Mouse (Mus musculus) heart, adult 9 months (tissue): ENCODE results near the gene Dusp1.

ENCODE experiments used
- DNase-seq, 2 experiments: peaks; one replicate each; pipeline ENCODE4 v3.0.0; 2022; ENCODE audit warnings: low spot score in 2 of 2

Gene Dusp1

DNA sequence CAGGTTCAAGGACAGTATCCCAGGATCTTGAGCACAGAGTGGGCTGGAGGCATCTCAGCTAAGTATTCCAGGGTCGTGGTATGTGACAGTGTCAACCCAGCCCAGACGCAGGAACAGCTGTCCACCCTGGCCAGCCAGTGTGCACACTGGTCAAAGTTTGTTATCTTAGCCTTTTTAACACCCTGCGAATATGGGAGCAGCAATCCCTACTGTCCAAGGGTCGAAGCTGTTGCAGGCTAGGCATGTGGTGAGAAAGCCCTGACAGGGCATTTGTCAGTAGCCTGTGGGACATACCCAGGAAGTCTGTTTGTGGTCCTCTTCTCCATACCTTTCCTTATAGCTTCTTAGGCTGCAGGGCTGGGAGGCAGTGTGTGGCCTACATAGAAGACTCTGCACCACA, 22.1 kb upstream of the Dusp1 start:
- peak in 1 of 2 experiments; percentile 60 for DNase-seq

- DNase-seq: peak; percentile 43 to 60
Observed at GRCm38 (mm10) chr17:26583606-26584005, 21.7 kb upstream of the Dusp1 start.

GRCm38 (mm10) chr17:26583056-26583455, 21.1 kb upstream of the Dusp1 start:
- DNase-seq: no peak

- DNase-seq: peak; percentile 74 to 82
Observed at GRCm38 (mm10) chr17:26582297-26582696, 20.4 kb upstream of the Dusp1 start.

GRCm38 (mm10) chr17:26580873-26581401, 19.0 kb upstream of the Dusp1 start:
- DNase-seq: no peak

DNA sequence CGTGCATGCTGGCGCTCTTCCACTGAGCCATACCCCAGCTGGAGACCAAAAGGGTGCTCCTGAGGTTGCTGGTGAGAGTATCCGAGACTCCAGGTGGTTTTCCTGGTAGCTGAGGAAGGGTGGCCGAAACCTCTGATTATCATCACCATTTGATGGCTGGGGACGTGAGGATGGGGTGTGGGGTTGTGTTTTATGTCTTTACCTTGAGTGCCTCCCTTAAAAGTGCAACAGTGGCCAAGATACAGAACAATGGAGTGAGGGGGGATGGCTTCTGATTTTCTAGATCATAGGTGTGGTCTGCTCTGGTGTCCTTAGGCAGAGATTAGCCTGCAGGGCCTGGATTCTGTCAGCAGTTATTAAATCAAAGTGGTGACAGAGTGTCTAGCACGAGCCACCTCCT, 17.5 kb upstream of the Dusp1 start:
- peak in 1 of 2 experiments; percentile 60 for DNase-seq

DNA sequence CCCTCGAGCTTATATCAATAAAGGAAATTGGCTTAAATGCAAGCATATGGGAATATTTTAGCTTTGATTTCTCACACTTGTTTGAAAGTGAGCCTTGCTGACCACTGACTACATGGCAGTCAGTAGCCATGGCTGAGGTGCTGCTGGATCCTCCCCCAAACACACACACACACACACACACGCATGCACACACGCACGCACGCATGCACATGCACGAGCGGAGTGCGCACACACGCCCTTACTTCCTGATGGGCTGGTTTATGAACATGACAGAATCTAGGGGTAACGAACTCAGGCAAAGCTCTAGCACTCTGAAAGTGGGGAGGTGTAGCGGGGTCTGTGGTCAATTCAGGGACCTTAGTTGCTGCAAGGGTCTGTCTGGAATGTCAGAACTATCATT, 16.8 kb upstream of the Dusp1 start:
- no peak for DNase-seq

GRCm38 (mm10) chr17:26578162-26578561, 16.2 kb upstream of the Dusp1 start:
- DNase-seq: no peak

DNA sequence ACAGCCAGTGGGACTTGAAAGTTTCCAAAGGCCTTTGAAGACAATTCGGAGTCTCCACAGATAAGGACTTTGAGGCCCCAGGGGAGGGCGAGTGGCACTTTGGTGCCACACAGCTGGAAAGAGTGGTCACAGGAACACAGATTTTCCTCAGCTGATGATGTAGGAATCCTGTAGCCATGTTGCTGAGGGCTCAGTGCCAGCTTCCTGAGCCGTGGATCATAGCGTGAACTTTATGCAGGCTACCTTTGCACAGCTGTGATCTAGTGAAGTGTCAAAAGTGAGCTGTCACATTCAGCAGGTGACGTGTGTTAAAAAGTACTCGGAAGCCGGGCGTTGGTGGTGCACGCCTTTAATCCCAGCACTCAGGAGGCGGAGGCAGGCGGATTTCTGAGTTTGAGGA, 15.4 kb upstream of the Dusp1 start:
- no peak for DNase-seq

GRCm38 (mm10) chr17:26576833-26577232, 14.9 kb upstream of the Dusp1 start:
- DNase-seq: peak; percentile 82 to 86

DNA sequence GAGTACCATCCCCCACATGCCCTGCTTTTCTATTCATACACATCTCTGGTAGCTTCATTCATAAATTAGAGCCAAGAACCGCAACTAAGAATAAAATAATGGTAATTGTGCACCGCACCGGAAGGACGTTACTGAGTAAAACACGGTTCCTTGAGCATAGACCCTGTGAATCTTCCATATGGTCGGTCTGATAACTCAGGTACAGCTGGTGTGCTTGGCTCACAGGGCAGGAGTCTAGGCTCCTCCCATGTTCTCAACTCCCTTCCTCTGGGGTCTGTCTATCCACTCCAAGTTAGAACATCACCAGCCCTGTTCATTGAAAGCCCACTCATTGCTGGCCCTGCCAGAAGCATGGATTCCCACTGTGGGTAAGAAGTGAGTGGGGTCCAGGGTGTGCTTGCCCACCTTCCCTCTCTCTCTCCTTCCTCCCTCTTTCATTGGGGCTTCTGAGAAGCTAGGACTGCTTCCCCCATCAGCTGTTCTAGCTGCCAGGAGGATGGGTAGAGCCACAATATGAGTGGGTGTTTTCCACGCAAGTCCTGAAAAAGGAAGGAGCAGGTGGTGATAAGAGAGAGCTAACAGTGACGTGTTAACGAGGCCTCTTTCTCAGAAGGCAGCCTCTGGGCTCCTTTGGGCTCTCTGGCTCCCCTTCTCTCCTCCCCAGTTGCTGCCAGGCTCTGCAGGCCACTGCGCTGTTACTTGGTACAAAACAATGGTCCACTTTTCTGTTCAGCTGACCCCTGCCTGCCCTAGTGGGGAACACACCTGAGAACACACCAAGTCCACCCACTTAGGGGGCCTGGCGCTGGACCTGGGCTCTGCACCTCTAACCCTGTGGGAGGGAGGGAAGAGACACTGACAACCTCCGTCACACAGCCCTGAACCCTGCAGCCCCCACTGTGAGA, 14.1 kb upstream of the Dusp1 start:
- no peak for DNase-seq

- DNase-seq: no peak
Observed at GRCm38 (mm10) chr17:26574701-26575100, 12.8 kb upstream of the Dusp1 start.

GRCm38 (mm10) chr17:26574118-26574517, 12.2 kb upstream of the Dusp1 start:
- peak; percentile 70 for DNase-seq

GRCm38 (mm10) chr17:26572265-26572664, 10.3 kb upstream of the Dusp1 start:
- no peak for DNase-seq

- DNase-seq: peak; percentile 77 to 84
Observed at GRCm38 (mm10) chr17:26571377-26571776, 9.4 kb upstream of the Dusp1 start.

- peak in 1 of 2 experiments; percentile 43 for DNase-seq
Observed at GRCm38 (mm10) chr17:26570651-26571118, 8.8 kb upstream of the Dusp1 start.

GRCm38 (mm10) chr17:26569594-26570350, 7.8 kb upstream of the Dusp1 start:
- DNase-seq: no peak

DNA sequence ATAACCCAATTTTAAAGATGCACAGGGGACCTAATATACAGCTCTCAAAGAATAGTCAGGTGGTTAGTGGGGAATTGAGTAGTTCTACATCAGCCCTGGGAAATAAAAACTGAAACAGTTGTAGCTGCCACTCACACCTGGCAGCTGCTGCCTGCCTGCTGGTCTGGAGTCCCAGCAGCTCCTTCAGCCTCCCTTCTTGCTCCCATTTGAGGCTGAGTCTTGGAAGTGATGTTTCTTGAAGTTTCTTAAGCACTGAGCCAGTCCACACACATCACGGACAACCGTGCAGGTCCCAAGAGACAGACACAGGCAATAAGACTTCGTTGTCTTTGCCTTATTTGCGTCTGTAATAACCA, 5.9 kb upstream of the Dusp1 start:
- no peak for DNase-seq

- DNase-seq: no peak
Observed at GRCm38 (mm10) chr17:26567142-26567817, 5.4 kb upstream of the Dusp1 start.

- DNase-seq: no peak
Observed at GRCm38 (mm10) chr17:26564439-26564838, 2.5 kb upstream of the Dusp1 start.

DNA sequence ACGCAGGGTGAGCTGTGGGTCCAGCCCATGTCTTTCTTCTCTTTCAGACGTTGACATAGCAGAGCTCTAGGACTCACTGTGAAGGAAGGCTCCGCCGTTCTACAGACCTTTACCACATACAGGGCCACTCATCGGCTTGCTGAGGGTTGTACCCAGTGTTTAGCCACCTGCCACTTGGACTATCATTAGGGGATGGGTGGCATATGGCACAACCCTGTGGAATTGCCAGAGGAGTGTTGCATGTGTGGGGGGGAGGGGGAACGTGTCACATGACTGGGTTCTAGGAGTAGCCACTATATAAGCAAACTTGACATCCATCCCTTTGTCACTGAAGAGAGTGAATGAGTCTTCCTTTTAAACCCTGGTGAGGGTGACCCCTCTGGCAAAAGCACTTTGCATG, 1.5 kb upstream of the Dusp1 start:
- DNase-seq: no peak

DNA sequence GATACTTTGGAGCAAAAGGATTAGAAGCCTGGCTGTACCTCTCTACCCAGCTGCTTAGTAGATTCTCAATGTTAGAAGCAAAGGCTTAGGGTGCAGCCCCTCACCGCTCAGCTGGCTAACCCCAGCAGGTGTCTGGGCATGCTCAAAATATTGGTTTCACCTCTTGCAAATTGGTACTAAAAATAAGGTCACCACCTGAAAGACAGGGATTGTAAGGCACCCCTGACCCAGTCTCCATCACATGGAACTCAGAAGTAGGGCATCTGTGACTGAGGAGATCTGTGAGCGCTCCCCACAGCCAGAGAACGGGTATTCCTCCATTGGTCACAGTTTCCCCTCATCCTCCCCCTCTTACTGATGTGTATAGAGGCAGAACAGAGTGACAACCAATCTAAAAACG, 364 bp upstream of the Dusp1 start:
- DNase-seq: no peak
